ENCODE assay signal across 1 mouse cellular context in genomic region chr2:168230773-168231470, GRCm38 (mm10).
TF ChIP-seq lines count a peak whose summit lies in the region.

No protein-coding gene starts in this region.

TF ChIP-seq in myocyte, 11 proteins besides CTCF, POLR2A, EP300 and RAD21 (continued from another document):
- no peak for TF ChIP-seq TCF3 (IDR thresholded peaks at IDR 0.05; ENCODE audit: insufficient read length, low read depth)
